Mouse (Mus musculus): ENCODE measurements around the gene Susd6. TPM values are rescaled to one million over a fixed set of nuclear protein-coding genes. Genes with fewer than 3 reads are reported as not detected.

The Susd6 gene
- polyA plus RNA-seq, 1 experiment, result 5.9 TPM

- Histone ChIP-seq H3K36me3 (replicated peaks; ENCODE audit: low read length) (peaks cover 22% of the 10 kb centered on the region), H3K4me1 (peaks cover 86% of the 10 kb centered on the region), H3K9me3 (no peaks in the 10 kb centered on the region), H3K27me3 (replicated peaks) (no peaks in the 10 kb centered on the region), H3K4me3 (replicated peaks) (no peak overlapping the region)
- TF ChIP-seq GATA1 (IDR thresholded peaks at IDR 0.05; ENCODE audit: borderline replicate concordance, low read length) (no peak), FLI1 (IDR thresholded peaks at IDR 0.05; ENCODE audit: low read length) (no peak)
These were observed 31.1 kb downstream of the Susd6 start for GRCm38 (mm10) chr12:80821312-80822007.

- Histone ChIP-seq H3K36me3 (replicated peaks; ENCODE audit: low read length) (peaks cover 24% of the 10 kb centered on the region), H3K27me3 (replicated peaks) (no peaks in the 10 kb centered on the region), H3K9me3 (no peaks in the 10 kb centered on the region), H3K4me3 (replicated peaks) (no peak overlapping the region), H3K4me1 (peaks cover 83% of the 10 kb centered on the region)
- TF ChIP-seq FLI1 (IDR thresholded peaks at IDR 0.05; ENCODE audit: low read length) (no peak), GATA1 (IDR thresholded peaks at IDR 0.05; ENCODE audit: borderline replicate concordance, low read length) (no peak)
These were observed 32.2 kb downstream of the Susd6 start for GRCm38 (mm10) chr12:80822533-80822932.

- H3K4me3 ChIP-seq (replicated peaks), result no peak overlapping the region
- H3K9me3 ChIP-seq, result no peaks in the 10 kb centered on the region
- no peak for TF ChIP-seq GATA1 (IDR thresholded peaks at IDR 0.05; ENCODE audit: borderline replicate concordance, low read length)
- no peak for TF ChIP-seq FLI1 (IDR thresholded peaks at IDR 0.05; ENCODE audit: low read length)
- H3K27me3 ChIP-seq (replicated peaks), result no peaks in the 10 kb centered on the region
- H3K36me3 ChIP-seq (replicated peaks; ENCODE audit: low read length), result peaks cover 40% of the 10 kb centered on the region
- H3K4me1 ChIP-seq, result peaks cover 69% of the 10 kb centered on the region
These were observed 33.9 kb downstream of the Susd6 start for GRCm38 (mm10) chr12:80824202-80824601.

GRCm38 (mm10) chr12:80826423-80826822, 36.1 kb downstream of the Susd6 start:
- H3K36me3 ChIP-seq (replicated peaks; ENCODE audit: low read length), result peaks cover 55% of the 10 kb centered on the region

GRCm38 (mm10) chr12:80827464-80828015, 37.2 kb downstream of the Susd6 start:
- H3K4me3 ChIP-seq (replicated peaks), result no peak overlapping the region
- no peak for TF ChIP-seq FLI1 (IDR thresholded peaks at IDR 0.05; ENCODE audit: low read length)
- no peak for TF ChIP-seq GATA1 (IDR thresholded peaks at IDR 0.05; ENCODE audit: borderline replicate concordance, low read length)
- no peaks in the 10 kb centered on the region for H3K27me3 ChIP-seq (replicated peaks)
- peaks cover 61% of the 10 kb centered on the region for H3K4me1 ChIP-seq
- H3K36me3 ChIP-seq (replicated peaks; ENCODE audit: low read length), result peaks cover 59% of the 10 kb centered on the region
- H3K9me3 ChIP-seq, result no peaks in the 10 kb centered on the region

More at GRCm38 (mm10) chr12:80826423-80826822, 36.1 kb downstream of the Susd6 start:
- TF ChIP-seq GATA1 (IDR thresholded peaks at IDR 0.05; ENCODE audit: borderline replicate concordance, low read length) (no peak), FLI1 (IDR thresholded peaks at IDR 0.05; ENCODE audit: low read length) (no peak)
- Histone ChIP-seq H3K4me3 (replicated peaks) (no peak overlapping the region), H3K9me3 (no peaks in the 10 kb centered on the region), H3K4me1 (peaks cover 66% of the 10 kb centered on the region), H3K27me3 (replicated peaks) (no peaks in the 10 kb centered on the region)

GRCm38 (mm10) chr12:80828020-80828419, 37.7 kb downstream of the Susd6 start:
- Histone ChIP-seq H3K36me3 (replicated peaks; ENCODE audit: low read length) (peaks cover 60% of the 10 kb centered on the region), H3K27me3 (replicated peaks) (no peaks in the 10 kb centered on the region), H3K9me3 (no peaks in the 10 kb centered on the region), H3K4me1 (peaks cover 62% of the 10 kb centered on the region), H3K4me3 (replicated peaks) (no peak overlapping the region)
- TF ChIP-seq GATA1 (IDR thresholded peaks at IDR 0.05; ENCODE audit: borderline replicate concordance, low read length), result no peak
- TF ChIP-seq FLI1 (IDR thresholded peaks at IDR 0.05; ENCODE audit: low read length), result no peak

GRCm38 (mm10) chr12:80828951-80829350, 38.6 kb downstream of the Susd6 start:
- H3K4me3 ChIP-seq (replicated peaks), result no peak overlapping the region
- peaks cover 65% of the 10 kb centered on the region for H3K36me3 ChIP-seq (replicated peaks; ENCODE audit: low read length)
- no peaks in the 10 kb centered on the region for H3K9me3 ChIP-seq
- no peaks in the 10 kb centered on the region for H3K27me3 ChIP-seq (replicated peaks)
- no peak for TF ChIP-seq FLI1 (IDR thresholded peaks at IDR 0.05; ENCODE audit: low read length)
- no peak for TF ChIP-seq GATA1 (IDR thresholded peaks at IDR 0.05; ENCODE audit: borderline replicate concordance, low read length)
- peaks cover 64% of the 10 kb centered on the region for H3K4me1 ChIP-seq

- H3K36me3 ChIP-seq (replicated peaks; ENCODE audit: low read length), result peaks cover 67% of the 10 kb centered on the region
- no peak for TF ChIP-seq FLI1 (IDR thresholded peaks at IDR 0.05; ENCODE audit: low read length)
- TF ChIP-seq GATA1 (IDR thresholded peaks at IDR 0.05; ENCODE audit: borderline replicate concordance, low read length), result no peak
These were observed 39.9 kb downstream of the Susd6 start for GRCm38 (mm10) chr12:80830211-80830610.

GRCm38 (mm10) chr12:80830820-80831219, 40.5 kb downstream of the Susd6 start:
- H3K4me1 ChIP-seq, result peaks cover 71% of the 10 kb centered on the region

More at GRCm38 (mm10) chr12:80830211-80830610, 39.9 kb downstream of the Susd6 start:
- H3K9me3 ChIP-seq, result no peaks in the 10 kb centered on the region
- H3K4me1 ChIP-seq, result peaks cover 66% of the 10 kb centered on the region
- no peaks in the 10 kb centered on the region for H3K27me3 ChIP-seq (replicated peaks)
- no peak overlapping the region for H3K4me3 ChIP-seq (replicated peaks)

GRCm38 (mm10) chr12:80832313-80832712, 42.0 kb downstream of the Susd6 start:
- Histone ChIP-seq H3K4me1 (peaks cover 67% of the 10 kb centered on the region), H3K4me3 (replicated peaks) (no peak overlapping the region), H3K9me3 (no peaks in the 10 kb centered on the region), H3K36me3 (replicated peaks; ENCODE audit: low read length) (peaks cover 62% of the 10 kb centered on the region), H3K27me3 (replicated peaks) (no peaks in the 10 kb centered on the region)
- no peak for TF ChIP-seq GATA1 (IDR thresholded peaks at IDR 0.05; ENCODE audit: borderline replicate concordance, low read length)
- no peak for TF ChIP-seq FLI1 (IDR thresholded peaks at IDR 0.05; ENCODE audit: low read length)

More at GRCm38 (mm10) chr12:80830820-80831219, 40.5 kb downstream of the Susd6 start:
- H3K27me3 ChIP-seq (replicated peaks), result no peaks in the 10 kb centered on the region
- H3K4me3 ChIP-seq (replicated peaks), result no peak overlapping the region
- peaks cover 66% of the 10 kb centered on the region for H3K36me3 ChIP-seq (replicated peaks; ENCODE audit: low read length)
- H3K9me3 ChIP-seq, result no peaks in the 10 kb centered on the region
- no peak for TF ChIP-seq GATA1 (IDR thresholded peaks at IDR 0.05; ENCODE audit: borderline replicate concordance, low read length)
- TF ChIP-seq FLI1 (IDR thresholded peaks at IDR 0.05; ENCODE audit: low read length), result no peak
